Mouse (Mus musculus) myocyte (in vitro differentiated cells): ENCODE measurements around the gene Aldh16a1. TPM values are rescaled to one million over a fixed set of nuclear protein-coding genes. Genes with fewer than 3 reads are reported as not detected.

Experiments used
- H3K27me3 ChIP-seq: one replicate; pipeline ENCODE4 v1.6.1; 2011; ENCODE audit not compliant: control insufficient read depth, insufficient read depth, insufficient read length
- H3K36me3 ChIP-seq: one replicate; pipeline ENCODE4 v1.6.1; 2011; ENCODE audit not compliant: control insufficient read depth, insufficient read depth
- H3K4me2 ChIP-seq: one replicate; pipeline ENCODE4 v1.6.1; 2011; ENCODE audit warnings: low read depth, control low read depth
- H3K4me3 ChIP-seq: one replicate; pipeline ENCODE4 v1.5.1; 2011; ENCODE audit warnings: mild to moderate bottlenecking, control low read depth, moderate library complexity
- H3K79me2 ChIP-seq: one replicate; pipeline ENCODE4 v1.6.1; 2011; ENCODE audit not compliant: control insufficient read depth, insufficient read depth
- H3ac ChIP-seq: one replicate; pipeline ENCODE4 v1.6.1; 2011; ENCODE audit not compliant: control insufficient read depth, insufficient read length
- CEBPB ChIP-seq: IDR thresholded peaks from 2 replicates; pipeline ENCODE4 v1.6.1; 2011; ENCODE audit warnings: mild to moderate bottlenecking, moderate library complexity; ENCODE audit not compliant: poor library complexity, insufficient read depth, severe bottlenecking
- E2F4 ChIP-seq: IDR thresholded peaks from one replicate; pipeline ENCODE4 v1.6.1; 2011; ENCODE audit warnings: mild to moderate bottlenecking, control low read depth, moderate library complexity; ENCODE audit not compliant: insufficient read depth
- MAX ChIP-seq: IDR thresholded peaks from one replicate; pipeline ENCODE4 v1.6.1; 2011; ENCODE audit warnings: low read depth, mild to moderate bottlenecking, control low read depth
- MYOD1 ChIP-seq, 3 experiments: IDR thresholded peaks; one replicate each; pipeline ENCODE4 v1.6.1; 2011; ENCODE audit warnings: control low read depth in 2 of 3, low read depth in 2 of 3, mild to moderate bottlenecking in 2 of 3, moderate library complexity in 1 of 3; ENCODE audit not compliant: insufficient read length in 2 of 3, control insufficient read depth in 1 of 3
- MYOG ChIP-seq, 3 experiments: IDR thresholded peaks; one replicate each; pipeline ENCODE4 v1.6.1; 2011; ENCODE audit warnings: control low read depth in 2 of 3, low read depth in 2 of 3, mild to moderate bottlenecking in 2 of 3; ENCODE audit not compliant: insufficient read length in 2 of 3, control insufficient read depth in 1 of 3, insufficient read depth in 1 of 3
- POLR2A ChIP-seq: IDR thresholded peaks from one replicate; pipeline ENCODE4 v1.6.1; 2011; ENCODE audit warnings: low read depth, mild to moderate bottlenecking, control low read depth, moderate library complexity; ENCODE audit not compliant: insufficient read length
- POLR2AphosphoS2 ChIP-seq: IDR thresholded peaks from one replicate; pipeline ENCODE4 v1.6.1; 2011; ENCODE audit warnings: low read depth, control low read depth; ENCODE audit not compliant: insufficient read length
- REST ChIP-seq: IDR thresholded peaks from one replicate; pipeline ENCODE4 v1.6.1; 2011; ENCODE audit warnings: mild to moderate bottlenecking, control low read depth, moderate library complexity; ENCODE audit not compliant: insufficient read depth, insufficient read length
- SRF ChIP-seq: IDR thresholded peaks from one replicate; pipeline ENCODE4 v1.6.1; 2011; ENCODE audit warnings: low read depth; ENCODE audit not compliant: control insufficient read depth, insufficient read length
- TCF12 ChIP-seq: IDR thresholded peaks from one replicate; pipeline ENCODE4 v1.6.1; 2011; ENCODE audit warnings: mild to moderate bottlenecking, control low read depth; ENCODE audit not compliant: poor library complexity, insufficient read depth, severe bottlenecking
- TCF3 ChIP-seq: IDR thresholded peaks from one replicate; pipeline ENCODE4 v1.6.1; 2011; ENCODE audit warnings: low read depth, control low read depth; ENCODE audit not compliant: insufficient read length
- USF1 ChIP-seq: IDR thresholded peaks from one replicate; pipeline ENCODE4 v1.6.1; 2011; ENCODE audit warnings: low read depth, mild to moderate bottlenecking, control low read depth, moderate library complexity
- polyA plus RNA-seq: library from polyadenylated mRNA; unstranded; fragments of >200 nt; fragmentation: generic; extraction: Trizol; gene quantifications from one replicate; pipeline ENCODE4 v1.2.1, GENCODE M21; 2012; ENCODE audit warnings: missing spikeins

Gene Aldh16a1
- polyA plus RNA-seq, 1 experiment, result 29.0 TPM

DNA sequence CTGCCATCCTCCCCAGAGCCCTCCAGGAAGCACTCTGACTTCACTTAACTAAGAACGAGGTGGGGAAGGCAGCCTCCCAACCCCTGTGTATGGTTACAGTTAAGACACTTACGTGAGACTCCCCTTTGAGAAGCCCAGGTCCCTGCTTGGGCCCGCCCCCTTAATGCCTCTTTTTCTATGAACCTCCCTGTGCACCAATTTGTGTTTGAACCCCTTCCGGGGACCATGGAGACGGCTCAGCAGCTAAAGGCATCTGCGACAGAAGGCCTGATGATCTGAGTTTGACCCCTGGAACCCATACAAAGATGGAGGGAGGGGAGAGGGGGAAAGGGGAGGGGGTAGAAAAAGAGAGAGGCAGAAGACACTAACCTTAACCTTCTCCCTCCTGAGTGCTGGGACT is 47.9 kb downstream of the Aldh16a1 start:
- Histone ChIP-seq H3K36me3 (no peaks in the 10 kb centered on the region), H3ac (no peak overlapping the region), H3K27me3 (no peaks in the 10 kb centered on the region), H3K79me2 (no peaks in the 10 kb centered on the region), H3K4me3 (no peak overlapping the region), H3K4me2 (no peak overlapping the region)
- TF ChIP-seq MAX, result no peak

GRCm38 (mm10) chr7:45105491-45105890 is 48.9 kb downstream of the Aldh16a1 start:
- Histone ChIP-seq H3ac (no peak overlapping the region), H3K79me2 (no peaks in the 10 kb centered on the region), H3K4me3 (no peak overlapping the region), H3K36me3 (no peaks in the 10 kb centered on the region), H3K4me2 (no peak overlapping the region), H3K27me3 (no peaks in the 10 kb centered on the region)
- TF ChIP-seq MAX, result no peak
- no peak for TF ChIP-seq REST
- no peak for TF ChIP-seq SRF
- TF ChIP-seq MYOG (IDR thresholded peaks at IDR 0.05; ENCODE audit: control insufficient read depth in 1 of 3, insufficient read depth in 1 of 3, insufficient read length in 2 of 3, low read depth in 2 of 3), result no peak
- no peak for TF ChIP-seq POLR2A
- no peak for TF ChIP-seq CEBPB

DNA sequence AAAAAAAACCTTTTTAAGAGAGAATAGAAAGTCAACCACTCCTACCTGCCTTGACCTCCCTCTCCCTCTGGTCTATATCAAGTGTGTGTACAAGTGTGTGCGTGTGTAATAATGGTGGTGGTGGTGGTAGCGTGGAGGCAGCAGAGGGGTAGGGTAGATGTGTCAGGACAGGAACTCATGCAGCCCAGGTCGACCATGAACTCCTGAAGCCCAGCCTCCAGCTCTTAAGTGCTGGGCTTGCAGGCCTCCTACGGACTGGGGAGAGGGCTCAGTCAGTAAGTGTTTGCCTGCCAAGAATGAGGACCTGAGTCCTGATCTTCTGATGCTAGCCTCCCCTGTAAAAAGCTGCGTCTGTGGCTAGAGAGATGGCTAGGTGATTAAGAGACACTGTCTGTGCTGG is 49.4 kb downstream of the Aldh16a1 start:
- H3K4me2 ChIP-seq, result no peak overlapping the region
- H3ac ChIP-seq, result no peak overlapping the region
- H3K36me3 ChIP-seq, result no peaks in the 10 kb centered on the region
- TF ChIP-seq MAX (no peak), POLR2AphosphoS2 (no peak), MYOD1 (IDR thresholded peaks at IDR 0.05; ENCODE audit: control insufficient read depth in 1 of 3, insufficient read length in 2 of 3, low read depth in 2 of 3) (no peak), REST (no peak), USF1 (no peak), MYOG (IDR thresholded peaks at IDR 0.05; ENCODE audit: control insufficient read depth in 1 of 3, insufficient read depth in 1 of 3, insufficient read length in 2 of 3, low read depth in 2 of 3) (no peak), TCF12 (no peak), CEBPB (no peak), TCF3 (no peak), E2F4 (no peak), SRF (no peak), POLR2A (no peak)
- no peaks in the 10 kb centered on the region for H3K79me2 ChIP-seq
- no peaks in the 10 kb centered on the region for H3K27me3 ChIP-seq
- H3K4me3 ChIP-seq, result no peak overlapping the region

DNA sequence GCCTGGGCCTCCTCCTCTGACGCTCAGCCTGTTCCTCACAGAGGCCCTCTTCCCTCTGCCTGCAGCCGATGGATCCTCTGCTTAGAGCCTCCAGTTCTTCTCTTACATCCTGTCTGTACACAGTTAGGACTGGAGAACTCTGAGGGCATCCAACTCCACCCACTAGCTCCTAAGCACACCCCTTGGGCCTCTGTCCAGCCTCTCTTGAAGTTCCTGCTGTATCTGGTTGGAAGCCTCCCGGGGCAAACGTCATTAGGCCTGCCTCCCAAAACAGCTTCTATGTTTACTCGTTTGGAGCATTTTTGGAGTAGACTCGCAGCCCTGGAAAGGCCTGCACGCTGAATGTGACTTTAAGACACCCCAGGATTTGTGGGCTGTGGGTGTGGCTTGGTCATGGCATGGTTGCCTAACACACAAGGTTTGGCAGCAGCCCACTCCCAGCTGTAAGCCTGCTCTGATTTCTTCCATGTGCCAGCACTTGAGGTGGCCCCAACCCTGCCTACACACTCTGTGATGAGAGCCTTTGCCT is 50.7 kb downstream of the Aldh16a1 start, which contains the start of gene Fcgrt:
TSS of gene Fcgrt (minus strand) at position 200 of the 529 bp plus-strand sequence.
- H3K4me3 ChIP-seq, result peak within 1 kb of the TSS; percentile 22
- H3K36me3 ChIP-seq, result no peaks in the 10 kb centered on the region
- no peaks in the 10 kb centered on the region for H3K79me2 ChIP-seq
- H3ac ChIP-seq, result no peak within 1 kb of the TSS
- TF ChIP-seq MYOD1 (IDR thresholded peaks at IDR 0.05; ENCODE audit: control insufficient read depth in 1 of 3, insufficient read length in 2 of 3, low read depth in 2 of 3), result peak in 1 of 3 experiments; percentile 9
- no peak for TF ChIP-seq TCF12
- TF ChIP-seq TCF3, result no peak
- peak; percentile 63 for TF ChIP-seq POLR2A
- peak; percentile 60 for TF ChIP-seq CEBPB
- peak; percentile 50 for TF ChIP-seq POLR2AphosphoS2
- peak in 1 of 3 experiments; percentile 39 for TF ChIP-seq MYOG (IDR thresholded peaks at IDR 0.05; ENCODE audit: control insufficient read depth in 1 of 3, insufficient read depth in 1 of 3, insufficient read length in 2 of 3, low read depth in 2 of 3)
- peak within 1 kb of the TSS; percentile 82 for H3K4me2 ChIP-seq
- no peaks in the 10 kb centered on the region for H3K27me3 ChIP-seq

- peak overlapping the region; percentile 82 for H3K4me2 ChIP-seq
- TF ChIP-seq REST (no peak), TCF12 (no peak), TCF3 (no peak), POLR2AphosphoS2 (no peak), MAX (no peak), SRF (no peak), CEBPB (no peak), USF1 (peak; percentile 68), E2F4 (no peak)
Observed at GRCm38 (mm10) chr7:45102940-45103585, 51.3 kb downstream of the Aldh16a1 start.

More at GRCm38 (mm10) chr7:45102940-45103585, 51.3 kb downstream of the Aldh16a1 start:
- Histone ChIP-seq H3ac (no peak overlapping the region), H3K27me3 (no peaks in the 10 kb centered on the region), H3K79me2 (no peaks in the 10 kb centered on the region), H3K36me3 (no peaks in the 10 kb centered on the region), H3K4me3 (peak overlapping the region; percentile 22)
